Mouse (Mus musculus): Measurements from ENCODE around the gene Gm20388. TPM values are rescaled to one million over a fixed set of nuclear protein-coding genes. Genes with fewer than 3 reads are reported as not detected.
"Not testable (repeated sequence)": the region's sequence is repeated elsewhere in the genome, so short reads cannot be mapped to it uniquely, and the experiment has no call there.

Gm20388 gene
- total and polyA plus RNA-seq, 2 experiments from 2014 or later = 17.3 TPM; not detected in 1

DNA sequence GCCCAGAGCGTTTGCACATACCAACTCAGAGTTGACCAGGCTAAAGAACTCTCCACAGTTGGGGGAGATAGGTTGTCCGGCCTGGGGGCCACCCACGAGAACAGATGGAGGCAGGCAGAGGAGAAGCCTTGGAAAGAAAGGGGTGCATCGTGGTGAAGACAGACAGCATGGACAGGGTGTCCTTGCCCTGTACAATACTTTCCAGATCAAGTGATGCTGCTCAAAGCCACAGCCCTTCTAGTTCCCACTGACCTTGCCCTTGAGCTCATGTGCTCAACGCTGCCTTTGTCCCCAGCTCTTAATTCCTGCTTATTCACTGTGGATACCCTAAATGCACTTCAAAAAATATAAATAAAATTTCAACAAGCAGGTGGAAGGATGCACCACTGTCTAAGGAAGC, 3363.8 kb downstream of the Gm20388 start:
- Histone ChIP-seq H3K27me3 (ENCODE audit: control insufficient read depth, insufficient read depth, low read length) (no peaks in the 10 kb centered on the region), H3K27ac (ENCODE audit: low read depth) (no peak overlapping the region), H3K4me1 (ENCODE audit: control insufficient read depth, insufficient read depth) (no peaks in the 10 kb centered on the region), H3K4me3 (ENCODE audit: low read depth, low read length) (no peak overlapping the region), H3K4me2 (ENCODE audit: low read depth, low read length) (no peak overlapping the region), H3K9ac (replicated peaks; ENCODE audit: low read depth, low read length) (no peak overlapping the region), H3K36me3 (replicated peaks; ENCODE audit: control insufficient read depth, insufficient read depth, low read length) (peaks cover 14% of the 10 kb centered on the region; the same call in 1 of the 2 replicates), H3K9me3 (replicated peaks; ENCODE audit: control insufficient read depth, low read length) (no peaks in the 10 kb centered on the region)
- WGBS = 89% methylated on average over 5 of the region's 5 CpGs
- TF ChIP-seq CTCF (IDR thresholded peaks at IDR 0.05; ENCODE audit: low read depth) = no peak
- TF ChIP-seq EP300 (IDR thresholded peaks at IDR 0.05; ENCODE audit: low read depth) = no peak
- ATAC-seq (ENCODE audit: insufficient read depth, low read depth) (no peak), DNase-seq (ENCODE audit: low spot score) (no peak)

DNA sequence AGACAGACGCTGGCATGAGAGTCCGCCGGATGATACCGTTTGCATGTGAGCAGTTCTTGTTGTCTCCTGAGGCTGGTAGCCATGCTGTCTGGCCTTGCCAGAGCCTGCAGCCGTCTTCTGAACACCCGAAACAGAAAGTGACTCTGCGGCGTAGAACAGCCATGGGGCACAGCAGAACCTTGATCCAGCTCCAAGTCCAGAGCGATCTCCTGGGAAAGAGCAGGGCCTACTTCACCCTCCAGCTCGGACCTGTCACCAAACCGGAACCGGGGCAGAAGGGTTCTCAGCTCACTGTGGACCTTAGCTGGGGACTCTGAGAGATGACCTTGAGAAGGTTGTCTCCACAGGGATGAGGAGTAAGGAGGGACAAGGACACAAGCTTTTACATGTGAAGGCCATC, 3364.5 kb downstream of the Gm20388 start:
- ATAC-seq (ENCODE audit: insufficient read depth, low read depth) = no peak
- 90% methylated on average over 12 of the region's 12 CpGs for WGBS
- no peak overlapping the region for H3K9ac ChIP-seq (replicated peaks; ENCODE audit: low read depth, low read length)
- H3K27ac ChIP-seq (ENCODE audit: low read depth) = no peak overlapping the region
- TF ChIP-seq EP300 (IDR thresholded peaks at IDR 0.05; ENCODE audit: low read depth) = no peak
- TF ChIP-seq CTCF (IDR thresholded peaks at IDR 0.05; ENCODE audit: low read depth) = no peak
- no peaks in the 10 kb centered on the region for H3K27me3 ChIP-seq (ENCODE audit: control insufficient read depth, insufficient read depth, low read length)
- H3K4me2 ChIP-seq (ENCODE audit: low read depth, low read length) = no peak overlapping the region
- DNase-seq (ENCODE audit: low spot score) = no peak
- 0 out of 2 replicates have a peak, but pooled peaks cover 13% of the 10 kb centered on the region for H3K36me3 ChIP-seq (replicated peaks; ENCODE audit: control insufficient read depth, insufficient read depth, low read length)
- H3K4me3 ChIP-seq (ENCODE audit: low read depth, low read length) = no peak overlapping the region
- no peaks in the 10 kb centered on the region for H3K4me1 ChIP-seq (ENCODE audit: control insufficient read depth, insufficient read depth)
- no peaks in the 10 kb centered on the region for H3K9me3 ChIP-seq (replicated peaks; ENCODE audit: control insufficient read depth, low read length)

DNA sequence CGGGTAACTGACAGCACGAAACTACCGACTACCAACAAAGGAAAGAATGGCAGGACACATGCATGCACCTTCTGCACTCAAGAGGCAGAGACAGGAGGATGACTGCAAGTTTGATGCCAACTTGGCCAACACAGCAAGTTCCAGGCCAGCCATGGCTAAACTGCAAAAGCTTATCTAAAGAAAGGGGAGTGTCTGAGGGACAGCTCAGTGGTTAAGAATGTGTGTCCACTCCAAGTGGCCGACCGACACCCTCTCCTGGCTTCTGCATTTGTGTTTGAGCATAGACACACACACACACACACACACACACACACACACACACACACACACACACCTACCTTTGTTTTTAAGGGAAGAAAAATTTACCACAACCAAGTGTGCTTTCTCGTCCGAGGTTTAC, 3367.8 kb downstream of the Gm20388 start:
- ATAC-seq (ENCODE audit: insufficient read depth, low read depth) = no peak
- Histone ChIP-seq H3K27me3 (ENCODE audit: control insufficient read depth, insufficient read depth, low read length) (no peaks in the 10 kb centered on the region), H3K36me3 (replicated peaks; ENCODE audit: control insufficient read depth, insufficient read depth, low read length) (0 out of 2 replicates have a peak, but pooled peaks cover 12% of the 10 kb centered on the region), H3K27ac (ENCODE audit: low read depth) (no peak overlapping the region), H3K4me1 (ENCODE audit: control insufficient read depth, insufficient read depth) (no peaks in the 10 kb centered on the region), H3K4me2 (ENCODE audit: low read depth, low read length) (no peak overlapping the region), H3K9ac (replicated peaks; ENCODE audit: low read depth, low read length) (no peak overlapping the region), H3K9me3 (replicated peaks; ENCODE audit: control insufficient read depth, low read length) (no peaks in the 10 kb centered on the region), H3K4me3 (ENCODE audit: low read depth, low read length) (no peak overlapping the region)
- no peak for DNase-seq (ENCODE audit: low spot score)
- TF ChIP-seq EP300 (IDR thresholded peaks at IDR 0.05; ENCODE audit: low read depth) (no peak), CTCF (IDR thresholded peaks at IDR 0.05; ENCODE audit: low read depth) (no peak)
- 43% methylated on average over 7 of the region's 7 CpGs for WGBS

DNA sequence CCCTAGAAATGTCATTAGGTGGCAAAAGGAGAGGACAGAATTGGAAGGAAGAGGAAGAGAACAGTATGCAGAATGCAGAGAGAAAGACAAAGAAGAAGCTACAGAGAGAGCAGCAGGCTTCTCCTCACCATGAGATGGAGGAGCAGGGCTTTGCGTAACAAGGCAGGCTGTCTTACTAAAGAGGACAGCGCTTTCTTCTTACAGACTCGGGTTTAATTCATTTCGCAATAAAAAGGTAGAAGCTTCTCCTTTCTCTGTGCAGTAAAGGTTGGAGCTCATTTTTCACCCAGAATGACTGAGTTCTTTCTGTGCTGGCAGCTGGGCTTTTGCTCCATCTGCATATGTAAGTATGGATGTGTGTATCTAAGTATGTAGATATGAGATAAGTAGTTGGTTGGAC, 3369.2 kb downstream of the Gm20388 start:
- H3K9ac ChIP-seq (replicated peaks; ENCODE audit: low read depth, low read length) = no peak overlapping the region
- H3K4me3 ChIP-seq (ENCODE audit: low read depth, low read length) = no peak overlapping the region
- 94% methylated on average over 4 of the region's 4 CpGs for WGBS
- no peaks in the 10 kb centered on the region for H3K27me3 ChIP-seq (ENCODE audit: control insufficient read depth, insufficient read depth, low read length)
- no peak overlapping the region for H3K27ac ChIP-seq (ENCODE audit: low read depth)
- TF ChIP-seq EP300 (IDR thresholded peaks at IDR 0.05; ENCODE audit: low read depth) (no peak), CTCF (IDR thresholded peaks at IDR 0.05; ENCODE audit: low read depth) (no peak)
- H3K4me2 ChIP-seq (ENCODE audit: low read depth, low read length) = no peak overlapping the region
- no peak for DNase-seq (ENCODE audit: low spot score)
- 0 out of 2 replicates have a peak, but pooled peaks cover 3% of the 10 kb centered on the region for H3K36me3 ChIP-seq (replicated peaks; ENCODE audit: control insufficient read depth, insufficient read depth, low read length)
- ATAC-seq (ENCODE audit: insufficient read depth, low read depth) = no peak
- no peaks in the 10 kb centered on the region for H3K4me1 ChIP-seq (ENCODE audit: control insufficient read depth, insufficient read depth)
- no peaks in the 10 kb centered on the region for H3K9me3 ChIP-seq (replicated peaks; ENCODE audit: control insufficient read depth, low read length)

DNA sequence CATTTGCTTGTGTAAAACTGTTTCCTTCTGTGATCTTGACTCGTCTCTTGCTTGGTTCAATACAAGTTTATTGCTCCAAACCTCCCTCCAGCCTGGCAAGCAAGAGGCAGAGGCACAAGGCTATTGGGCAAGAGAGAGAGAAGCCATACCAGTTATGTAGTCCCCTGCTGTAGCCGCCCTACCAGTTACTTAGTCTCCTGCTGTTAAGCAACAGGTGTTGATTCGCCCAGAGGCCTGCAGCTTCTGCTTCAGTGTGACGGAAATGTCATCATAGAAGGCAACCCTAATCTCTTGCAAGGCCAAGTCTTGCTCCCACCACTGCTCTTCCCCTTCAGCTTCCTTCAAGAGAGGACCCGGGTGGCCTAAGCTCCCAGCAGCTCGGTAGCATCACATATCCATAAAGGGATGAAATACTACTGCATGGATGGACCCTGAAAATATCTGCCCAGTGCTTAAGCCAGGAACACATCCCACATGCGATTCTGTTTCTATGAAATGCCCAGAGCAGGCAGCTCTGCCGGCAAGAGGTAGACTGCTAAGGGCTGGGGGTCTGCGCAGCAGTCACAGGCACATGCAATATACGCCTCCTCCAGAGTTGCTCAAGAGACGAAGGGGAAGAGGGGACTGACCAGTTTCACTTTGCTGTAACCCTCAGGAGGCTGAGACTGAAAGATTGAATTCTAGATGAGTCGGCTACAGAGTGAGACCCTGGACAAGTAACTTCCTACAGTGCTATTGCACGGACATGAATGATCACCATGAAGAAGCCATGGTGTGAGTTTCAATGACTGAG, 3369.9 kb downstream of the Gm20388 start:
- Histone ChIP-seq H3K9ac (replicated peaks; ENCODE audit: low read depth, low read length) (no peak overlapping the region), H3K4me3 (ENCODE audit: low read depth, low read length) (no peak overlapping the region), H3K27ac (ENCODE audit: low read depth) (no peak overlapping the region), H3K36me3 (replicated peaks; ENCODE audit: control insufficient read depth, insufficient read depth, low read length) (0 out of 2 replicates have a peak, but pooled peaks cover 3% of the 10 kb centered on the region), H3K27me3 (ENCODE audit: control insufficient read depth, insufficient read depth, low read length) (no peaks in the 10 kb centered on the region), H3K9me3 (replicated peaks; ENCODE audit: control insufficient read depth, low read length) (no peaks in the 10 kb centered on the region), H3K4me2 (ENCODE audit: low read depth, low read length) (no peak overlapping the region), H3K4me1 (ENCODE audit: control insufficient read depth, insufficient read depth) (no peaks in the 10 kb centered on the region)
- TF ChIP-seq CTCF (IDR thresholded peaks at IDR 0.05; ENCODE audit: low read depth) (no peak), EP300 (IDR thresholded peaks at IDR 0.05; ENCODE audit: low read depth) (no peak)
- DNase-seq (ENCODE audit: low spot score) (no peak), ATAC-seq (ENCODE audit: insufficient read depth, low read depth) (no peak)
- 82% methylated on average over 13 of the region's 13 CpGs for WGBS

DNA sequence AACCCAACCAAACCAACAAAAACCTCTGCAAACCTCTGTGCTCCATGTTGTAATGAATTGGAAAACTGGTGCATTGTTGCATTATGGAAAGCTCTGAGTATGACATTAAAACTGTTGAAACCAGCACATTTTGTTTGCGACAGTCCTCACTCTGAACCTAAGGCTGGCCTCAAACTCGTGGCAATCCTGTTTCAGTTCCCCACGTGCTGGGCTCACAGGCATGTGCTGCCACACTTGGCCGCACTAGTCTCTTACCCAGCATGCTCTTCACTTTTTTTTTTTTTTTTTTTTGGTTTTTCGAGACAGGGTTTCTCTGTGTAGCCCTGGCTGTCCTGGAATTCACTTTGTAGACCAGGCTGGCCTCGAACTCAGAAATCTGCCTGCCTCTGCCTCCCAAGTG, 3372.4 kb downstream of the Gm20388 start:
- H3K27ac ChIP-seq (ENCODE audit: low read depth); H3K36me3 ChIP-seq (replicated peaks; ENCODE audit: control insufficient read depth, insufficient read depth, low read length): not testable (repeated sequence)

More for the DNA sequence above, 3372.4 kb downstream of the Gm20388 start:
- WGBS = 87% methylated on average over 4 of the region's 6 CpGs
- not testable (repeated sequence) for H3K9me3 ChIP-seq (replicated peaks; ENCODE audit: control insufficient read depth, low read length); H3K4me2 ChIP-seq (ENCODE audit: low read depth, low read length); H3K9ac ChIP-seq (replicated peaks; ENCODE audit: low read depth, low read length); H3K4me3 ChIP-seq (ENCODE audit: low read depth, low read length); H3K4me1 ChIP-seq (ENCODE audit: control insufficient read depth, insufficient read depth); H3K27me3 ChIP-seq (ENCODE audit: control insufficient read depth, insufficient read depth, low read length); DNase-seq (ENCODE audit: low spot score); ATAC-seq (ENCODE audit: insufficient read depth, low read depth)
